Mouse (Mus musculus) left cerebral cortex, postnatal 14 days (tissue): ENCODE results near the gene Srp68. TPM values are rescaled to one million over a fixed set of nuclear protein-coding genes. Genes with fewer than 3 reads are reported as not detected.

Experiments used
- total RNA-seq, 2 experiments: library from RNA; stranded (reverse); gene quantifications; 2 replicates each; pipeline ENCODE4 v1.2.3; 2021

The Srp68 gene
- total RNA-seq, 2 experiments from 2014 or later = 52.0 to 56.4 TPM

Other genes with a start within 250 kb of the Srp68 start
- gene H3f3b, start 246.3 kb downstream of the Srp68 start, total RNA-seq = 100 to 1,000 TPM; 254 to 295 TPM
- 10 to 100 TPM; 23.8 to 25.5 TPM for gene Unk, start 243.9 kb downstream of the Srp68 start, total RNA-seq
- gene Unc13d, start 196.3 kb downstream of the Srp68 start, total RNA-seq = under 1 TPM; 0.46 to 0.55 TPM
- 100 to 1,000 TPM; 278 to 292 TPM for gene Wbp2, start 187.2 kb downstream of the Srp68 start, total RNA-seq
- 1 to 10 TPM; 8.7 to 9.0 TPM for gene Trim47, start 147.0 kb downstream of the Srp68 start, total RNA-seq
- gene Trim65, start 143.1 kb downstream of the Srp68 start, total RNA-seq = 1 to 10 TPM; 5.4 to 7.0 TPM
- 10 to 100 TPM; 51.1 to 56.1 TPM for gene Mrpl38, start 135.3 kb downstream of the Srp68 start, total RNA-seq
- 10 to 100 TPM; 88.7 to 94.7 TPM for gene Fbf1, start 106.1 kb downstream of the Srp68 start, total RNA-seq
- gene Ten1, start 75.4 kb downstream of the Srp68 start, total RNA-seq = 10 to 100 TPM; 41.5 to 44.0 TPM
- gene Acox1, start 75.2 kb downstream of the Srp68 start, total RNA-seq = 100 to 1,000 TPM; 120 to 121 TPM
- under 1 TPM; 0.68 to 0.97 TPM for gene Evpl, start 36.1 kb downstream of the Srp68 start, total RNA-seq
- gene Galr2, start 6.7 kb upstream of the Srp68 start, total RNA-seq = under 1 TPM in 1 of 2 experiments, not detected in 1; 0.18 TPM
- 100 to 1,000 TPM in 1 of 2 experiments, 10 to 100 TPM in 1; 92.7 to 115 TPM for gene Exoc7, start 33.0 kb upstream of the Srp68 start, total RNA-seq
- 1 to 10 TPM; 4.2 to 5.5 TPM for gene Foxj1, start 61.2 kb upstream of the Srp68 start, total RNA-seq
- 100 to 1,000 TPM; 228 to 235 TPM for gene Rnf157, start 138.8 kb upstream of the Srp68 start, total RNA-seq
- gene Ubald2, start 159.9 kb upstream of the Srp68 start, total RNA-seq = 10 to 100 TPM; 30.1 to 32.0 TPM
- gene Qrich2, start 192.0 kb upstream of the Srp68 start, total RNA-seq = not detected
- 10 to 100 TPM; 70.6 to 82.9 TPM for gene Prpsap1, start 220.0 kb upstream of the Srp68 start, total RNA-seq